Mouse (Mus musculus): ENCODE measurements around the gene Hnf1b.

GRCm38 (mm10) chr11:83879130-83879529 is 29.3 kb downstream of the Hnf1b start:
- no peak for TF ChIP-seq GATA1 (IDR thresholded peaks at IDR 0.05; ENCODE audit: borderline replicate concordance, low read length)
- TF ChIP-seq FLI1 (IDR thresholded peaks at IDR 0.05; ENCODE audit: low read length), result no peak
